Mouse (Mus musculus) cerebellum, adult 11-12 months (tissue): ENCODE data around the gene Pip4k2b.
A peak's percentile ranks its signal among the peaks of the same experiment; 100 is the strongest.

Experiments used
- DNase-seq: peaks from one replicate; pipeline ENCODE4 v3.0.0; 2022

Gene Pip4k2b

GRCm38 (mm10) chr11:97687061-97687460 lies 57.4 kb downstream of the Pip4k2b start:
- no peak for DNase-seq

- no peak for DNase-seq
Measured at GRCm38 (mm10) chr11:97686322-97686908, 58.1 kb downstream of the Pip4k2b start.

DNA sequence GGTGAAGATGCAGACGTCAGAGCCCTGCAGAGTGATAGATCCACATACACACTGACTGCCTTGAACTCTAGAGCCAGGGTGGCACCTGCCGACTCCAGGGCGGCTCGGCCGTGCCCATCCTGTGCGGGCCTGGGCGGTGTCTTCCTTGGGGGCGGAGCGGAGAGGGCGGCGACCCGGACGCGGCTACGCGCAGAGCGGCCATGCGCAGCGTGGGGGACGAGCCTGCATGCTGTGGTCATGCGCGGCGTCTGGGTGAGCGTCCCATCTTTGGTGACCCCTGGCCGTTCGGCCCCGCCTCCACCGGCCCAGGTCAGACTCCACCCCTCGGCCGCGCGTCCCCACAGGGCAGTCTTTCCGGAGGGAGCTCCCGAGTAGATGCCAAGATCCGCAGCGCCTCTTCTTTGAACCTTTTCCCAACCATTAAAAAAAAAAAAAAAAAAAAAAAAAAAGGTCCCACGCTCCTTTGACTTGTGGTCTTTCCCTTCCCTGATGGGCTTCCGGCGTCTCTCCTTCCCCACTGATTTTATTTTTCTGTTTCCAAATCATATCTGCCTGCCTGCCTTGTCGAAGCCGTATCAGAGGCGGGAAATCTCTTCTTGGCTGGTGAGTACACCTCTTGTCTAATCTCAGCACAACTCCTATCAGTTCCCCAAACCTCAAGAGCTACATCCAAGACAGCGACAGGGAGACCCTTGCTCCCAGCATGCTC lies 58.7 kb downstream of the Pip4k2b start, which contains the start of gene Cisd3:
Cisd3 (plus strand) TSS at position 214 of the 709 bp plus-strand sequence.
- DNase-seq: peak; percentile 95

DNA sequence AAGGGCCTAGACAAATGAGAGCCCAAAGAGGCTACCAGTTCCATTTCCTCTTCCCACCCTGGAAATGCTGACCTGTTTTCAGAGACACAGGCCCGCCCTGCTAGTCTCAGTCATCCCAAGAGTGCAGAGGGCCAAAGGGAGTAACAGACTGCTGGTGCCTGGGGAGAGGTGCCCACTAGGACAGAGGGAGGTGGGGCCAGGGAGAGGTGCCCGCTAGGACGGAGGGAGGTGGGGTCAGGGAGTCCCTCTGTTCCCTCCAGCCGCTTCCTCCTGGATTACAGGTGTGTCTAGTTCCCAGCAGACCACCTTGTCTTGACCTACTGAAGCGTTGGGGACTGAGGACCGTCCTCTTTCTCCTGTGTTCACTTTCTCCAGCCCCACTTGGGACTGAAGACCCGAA lies 59.7 kb downstream of the Pip4k2b start:
- DNase-seq: no peak

DNA sequence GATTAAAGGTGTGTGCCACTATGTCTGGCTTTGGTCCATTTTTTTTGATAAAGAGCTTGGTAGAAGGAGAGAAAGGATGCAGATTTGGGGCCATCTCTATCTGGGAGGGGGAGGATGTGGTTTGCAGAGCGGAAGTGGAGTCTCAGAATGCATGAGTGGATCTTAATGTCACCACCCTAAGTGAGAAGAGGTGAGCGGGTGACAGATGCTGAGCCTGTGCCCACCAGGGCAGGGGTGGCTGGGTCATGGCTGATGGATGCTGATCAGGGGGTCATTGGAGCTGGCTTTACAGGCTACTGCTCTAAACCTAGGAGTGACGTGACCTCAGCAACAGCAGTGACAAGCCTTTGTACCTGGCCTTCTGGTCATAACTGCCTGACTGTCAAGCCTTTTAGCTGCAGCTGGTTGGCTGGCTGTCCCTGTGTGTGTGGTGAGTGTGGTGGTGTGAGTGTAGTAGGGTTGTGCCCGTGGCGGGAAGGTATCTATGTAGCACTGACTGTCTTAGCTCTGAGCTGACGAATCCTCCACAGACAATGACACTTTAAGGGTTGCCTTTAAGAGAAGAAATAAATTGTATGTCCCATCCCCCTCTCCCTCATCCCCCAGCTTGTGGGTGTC lies 60.3 kb downstream of the Pip4k2b start:
- no peak for DNase-seq

- DNase-seq: no peak
Measured at GRCm38 (mm10) chr11:97682504-97683055, 61.9 kb downstream of the Pip4k2b start.

- no peak for DNase-seq
Measured at GRCm38 (mm10) chr11:97680430-97680829, 64.1 kb downstream of the Pip4k2b start.

- no peak for DNase-seq
Measured at GRCm38 (mm10) chr11:97678301-97678700, 66.2 kb downstream of the Pip4k2b start.

DNA sequence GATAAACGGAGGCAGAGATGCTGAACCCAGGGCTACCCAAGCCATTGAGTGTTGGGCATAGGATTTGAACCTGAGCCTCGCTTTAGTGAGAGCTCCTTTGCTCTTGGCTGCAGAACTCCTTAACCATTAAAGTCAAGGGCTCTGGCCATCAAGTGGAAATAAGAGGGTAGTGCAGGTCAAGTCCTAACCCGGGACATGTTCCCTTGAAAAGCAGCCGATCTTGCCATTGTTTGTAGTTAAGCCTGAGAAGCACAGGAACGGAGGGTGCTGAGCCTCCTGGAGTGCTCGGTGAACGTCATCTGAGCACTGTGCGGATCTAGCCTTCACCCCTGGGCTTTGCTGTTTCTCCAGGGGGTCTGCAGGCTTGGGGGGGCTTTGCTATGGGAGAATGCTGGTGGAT lies 66.7 kb downstream of the Pip4k2b start:
- DNase-seq: no peak

DNA sequence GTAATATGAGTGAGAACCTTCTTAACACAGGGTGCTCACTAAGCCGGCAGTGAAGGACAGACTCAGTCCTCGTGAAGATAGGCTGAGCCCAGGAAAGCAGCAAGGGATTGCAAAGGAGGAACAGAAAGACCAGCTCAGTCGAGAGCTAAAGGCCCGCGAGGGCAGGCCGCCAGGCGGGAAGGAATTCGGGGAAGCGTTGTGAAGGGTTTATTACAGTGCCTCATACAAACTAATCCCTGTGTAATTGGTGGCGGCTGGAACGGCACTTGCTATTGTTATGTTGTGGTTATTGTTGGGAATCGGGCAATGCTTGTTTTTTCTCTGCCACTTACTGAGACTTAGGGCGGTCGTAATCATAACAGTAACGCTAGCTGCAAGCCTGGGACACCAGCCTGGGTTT lies 67.1 kb downstream of the Pip4k2b start:
- no peak for DNase-seq

- no peak for DNase-seq
Measured at GRCm38 (mm10) chr11:97676050-97676754, 68.3 kb downstream of the Pip4k2b start.

DNA sequence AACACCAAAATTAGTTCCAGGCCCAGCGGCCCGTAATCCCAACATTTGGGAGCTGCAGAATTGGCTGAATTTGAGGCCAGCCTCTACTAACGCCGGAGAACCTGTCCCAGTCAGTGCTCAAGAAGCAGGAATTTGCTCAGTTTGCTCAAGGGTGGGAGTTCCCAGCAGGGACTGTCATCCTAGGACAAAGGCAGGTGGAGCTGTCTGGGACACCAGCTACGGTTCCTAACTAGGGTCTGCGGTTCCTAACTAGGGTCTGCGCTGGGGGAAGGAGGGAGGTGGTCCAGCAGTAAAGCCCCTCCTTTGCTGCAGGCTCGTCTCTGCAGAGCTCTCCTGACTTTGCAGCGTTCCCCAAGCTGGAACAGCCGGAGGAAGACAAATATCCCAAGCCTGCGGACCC lies 71.4 kb downstream of the Pip4k2b start:
- no peak for DNase-seq

DNA sequence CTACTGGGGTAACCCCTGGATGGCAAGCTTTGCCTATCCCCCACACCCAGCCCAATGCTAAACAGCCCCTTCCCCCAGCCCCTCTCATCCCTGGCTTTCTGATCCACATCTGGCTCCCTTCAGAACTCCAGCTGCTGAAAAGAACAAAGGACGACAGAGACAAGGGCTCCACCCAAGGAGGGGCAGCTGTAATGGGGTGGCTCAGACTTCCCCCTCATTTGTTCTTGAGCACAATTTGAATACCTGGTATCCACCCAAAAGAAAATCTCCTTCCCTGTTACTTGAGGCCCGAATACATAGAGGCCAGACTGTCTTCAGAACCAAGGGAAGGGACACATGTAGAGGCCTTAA lies 73.4 kb downstream of the Pip4k2b start:
- DNase-seq: no peak

GRCm38 (mm10) chr11:97670234-97671176 lies 74.0 kb downstream of the Pip4k2b start:
- DNase-seq: peak; percentile 33

DNA sequence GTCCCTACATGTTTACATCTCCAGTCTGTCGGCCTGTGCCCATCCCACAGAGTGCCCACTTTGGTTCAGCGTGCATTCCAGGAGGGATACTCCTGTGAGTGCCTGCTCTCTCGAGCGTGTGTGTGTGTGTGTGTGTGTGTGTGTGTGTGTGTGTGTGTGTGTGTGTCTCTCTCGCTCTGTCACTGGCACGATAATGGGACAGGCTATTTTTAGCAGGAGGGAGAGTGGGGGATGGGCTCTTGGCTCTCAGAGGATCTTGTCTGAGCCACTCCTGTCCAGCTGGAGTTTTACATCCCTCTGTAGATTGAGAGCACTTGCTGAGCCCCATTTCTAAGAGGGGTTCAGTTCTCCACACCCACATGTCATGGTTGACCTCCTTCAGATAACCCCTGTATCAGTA lies 74.7 kb downstream of the Pip4k2b start:
- peak; percentile 55 for DNase-seq

GRCm38 (mm10) chr11:97669268-97669667 lies 75.2 kb downstream of the Pip4k2b start:
- DNase-seq: peak; percentile 42

GRCm38 (mm10) chr11:97668160-97668559 lies 76.3 kb downstream of the Pip4k2b start:
- DNase-seq: peak; percentile 32

GRCm38 (mm10) chr11:97666794-97667193 lies 77.7 kb downstream of the Pip4k2b start:
- DNase-seq: peak; percentile 43

DNA sequence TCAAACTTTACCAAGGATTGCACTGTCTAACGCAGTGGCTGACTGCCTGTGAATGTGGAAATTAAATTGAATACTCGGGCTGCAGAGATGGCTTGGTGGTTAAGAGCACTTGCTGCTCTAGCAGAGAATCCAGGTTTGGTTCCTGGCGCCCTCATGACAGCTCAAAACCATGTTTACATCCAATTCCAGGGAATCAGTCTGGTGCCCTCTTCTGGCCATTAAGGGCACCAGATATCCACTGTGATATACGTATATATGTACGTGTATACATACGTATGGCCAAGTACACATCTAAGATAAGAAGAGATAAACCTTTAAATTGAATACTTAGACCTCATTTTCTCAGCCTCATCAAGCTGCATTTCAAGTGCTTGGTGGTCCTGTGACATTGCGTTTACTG lies 78.3 kb downstream of the Pip4k2b start:
- DNase-seq: no peak

DNA sequence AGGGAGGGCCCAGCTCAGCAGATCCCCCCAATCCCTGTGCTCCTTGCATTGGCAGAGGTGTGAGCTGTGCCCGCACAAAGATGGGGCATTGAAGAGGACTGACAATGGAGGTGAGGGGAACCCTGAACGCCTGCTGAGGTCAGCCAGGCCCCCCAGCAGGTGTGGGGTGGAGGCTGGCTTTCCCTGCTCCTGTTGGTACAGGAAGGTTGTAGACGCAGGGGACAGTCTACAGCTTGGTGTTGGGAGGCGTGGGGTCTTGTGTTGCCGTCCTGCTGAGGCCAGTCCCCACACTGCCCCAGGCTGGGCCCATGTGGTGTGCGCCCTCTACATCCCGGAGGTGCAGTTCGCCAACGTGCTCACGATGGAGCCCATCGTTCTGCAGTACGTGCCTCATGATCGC lies 79.1 kb downstream of the Pip4k2b start:
- peak; percentile 54 for DNase-seq
